Mouse (Mus musculus): ENCODE measurements around the gene Rab11fip4.

- TF ChIP-seq CTCF (IDR thresholded peaks at IDR 0.05; ENCODE audit: extremely low read depth, insufficient read depth, insufficient read length, insufficient replicate concordance) (no peak), POLR2A (IDR thresholded peaks at IDR 0.05; ENCODE audit: low read depth, low read length) (no peak)
These were observed 52.7 kb downstream of the Rab11fip4 start for GRCm38 (mm10) chr11:79643730-79644129.
